Mouse (Mus musculus) cortical plate, adult 2 months (tissue): ENCODE data around the gene Pank4. TPM values are rescaled to one million over a fixed set of nuclear protein-coding genes. Genes with fewer than 3 reads are reported as not detected.

Experiments used
- H3K27ac ChIP-seq: fragments of 200-500 bp; 2 replicates; pipeline ENCODE4 v1.5.1; 2012; ENCODE audit warnings: low read length, control low read depth, inconsistent platforms; ENCODE audit not compliant: insufficient read depth
- H3K4me1 ChIP-seq: fragments of 200-500 bp; 2 replicates; pipeline ENCODE4 v1.6.1; 2011; ENCODE audit warnings: low read length; ENCODE audit not compliant: control insufficient read depth, insufficient read depth
- H3K4me3 ChIP-seq: fragments of 200-500 bp; 2 replicates; pipeline ENCODE4 v1.5.1; 2011; ENCODE audit warnings: mild to moderate bottlenecking, low read length, control low read depth; ENCODE audit not compliant: insufficient read depth
- CTCF ChIP-seq: fragments of 200-500 bp; IDR thresholded peaks from 2 replicates; pipeline ENCODE4 v1.5.1; 2011; ENCODE audit warnings: mild to moderate bottlenecking, control low read depth, low read length; ENCODE audit not compliant: insufficient read depth; ENCODE audit errors: extremely low read depth
- POLR2A ChIP-seq: fragments of 200-500 bp; IDR thresholded peaks from 2 replicates; pipeline ENCODE4 v1.6.1; 2011; ENCODE audit warnings: mild to moderate bottlenecking, low read length, control low read depth; ENCODE audit not compliant: insufficient read depth; ENCODE audit errors: extremely low read depth
- polyA plus RNA-seq: library from polyadenylated mRNA; depleted of rRNA; stranded (reverse); fragments of >200 nt; gene quantifications from 2 replicates; pipeline ENCODE4 v1.2.3, GENCODE M21; 2012

Pank4 gene
- polyA plus RNA-seq, 1 experiment: 64.5 TPM

DNA sequence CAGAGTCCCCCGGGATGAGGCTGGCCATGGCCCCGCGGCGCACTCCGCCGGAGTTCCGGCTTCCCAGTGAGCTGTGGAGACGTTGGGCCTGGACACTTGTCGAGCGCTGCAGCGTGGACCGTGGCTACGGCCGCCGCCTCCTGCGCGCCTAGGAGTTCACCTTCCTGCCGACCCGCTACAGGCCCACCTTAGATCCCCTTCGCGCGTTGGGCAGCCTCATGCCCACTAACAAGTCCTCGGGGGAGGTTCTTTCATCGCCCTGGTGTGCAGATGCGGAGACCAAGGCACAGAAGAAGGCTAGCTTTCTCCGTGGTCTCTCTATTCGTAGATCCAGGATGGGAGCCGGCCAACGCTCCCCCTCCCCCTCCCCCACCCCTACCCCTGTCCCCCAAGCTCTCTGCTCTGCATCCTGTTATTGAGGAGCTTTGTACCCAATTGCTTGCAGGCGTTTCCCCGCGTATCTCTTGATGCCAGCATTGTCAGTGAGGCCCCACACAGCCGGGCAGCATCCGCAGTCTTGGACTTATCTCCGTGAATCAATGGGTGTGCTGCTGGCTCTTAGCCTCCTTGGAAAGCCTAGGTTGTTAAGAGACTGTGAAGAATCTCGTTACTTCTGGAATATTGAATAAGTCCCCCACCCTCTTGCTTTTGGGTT is 785 bp downstream of the Pank4 start:
- TF ChIP-seq CTCF (no peak), POLR2A (0 out of 2 replicates have a peak, but pooled peaks have one; percentile 5)
- peak overlapping the region; percentile 93 for H3K4me3 ChIP-seq
- H3K27ac ChIP-seq: peak overlapping the region; percentile 92
- peaks cover 3% of the 10 kb centered on the region; the same call in 1 of the 2 replicates for H3K4me1 ChIP-seq

DNA sequence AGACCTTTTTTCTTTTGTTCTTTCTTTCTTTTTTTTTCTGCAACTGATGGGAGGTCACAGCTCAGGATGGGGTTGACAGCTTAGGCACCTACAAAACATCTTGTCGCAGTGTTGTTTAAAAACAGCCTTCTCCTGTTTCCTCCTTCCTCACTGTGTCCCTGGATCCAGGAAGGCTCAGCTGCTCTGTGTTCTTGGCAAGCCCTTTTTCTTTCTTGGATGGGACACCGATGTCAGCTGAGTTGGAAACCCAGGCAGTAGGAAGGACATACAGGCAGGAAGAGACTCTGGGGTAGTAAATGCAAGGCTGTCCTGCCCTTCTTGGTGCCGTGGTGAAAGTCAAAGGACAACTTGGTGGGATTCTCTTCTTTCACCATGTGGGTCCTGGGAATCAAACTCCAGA is 1.9 kb downstream of the Pank4 start:
- TF ChIP-seq CTCF (no peak), POLR2A (no peak)
- Histone ChIP-seq H3K4me1 (peaks cover 3% of the 10 kb centered on the region; the same call in 1 of the 2 replicates), H3K4me3 (no peak overlapping the region; the same call in 1 of the 2 replicates), H3K27ac (no peak overlapping the region)

DNA sequence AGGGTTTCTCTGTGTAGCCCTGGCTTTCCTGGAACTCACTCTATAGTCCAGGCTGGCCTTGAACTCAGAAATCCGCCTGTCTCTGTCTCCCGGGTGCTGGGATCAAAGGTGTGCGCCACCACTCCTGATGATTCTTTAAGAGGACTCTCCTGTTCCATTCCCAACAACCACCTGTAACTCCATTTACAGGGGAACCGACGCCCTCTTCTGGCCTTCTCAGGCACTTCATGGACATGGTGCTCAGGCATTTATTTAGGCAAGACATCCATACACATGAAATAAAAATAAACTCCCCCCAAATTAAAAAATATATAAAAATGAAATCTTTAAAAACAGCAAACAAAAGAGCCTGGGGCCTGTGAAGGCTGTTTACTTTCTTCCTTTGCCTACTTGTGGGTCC is 3.2 kb downstream of the Pank4 start:
- TF ChIP-seq POLR2A: no peak
- TF ChIP-seq CTCF: peak; percentile 57
- Histone ChIP-seq H3K27ac (no peak overlapping the region), H3K4me1 (peaks cover 3% of the 10 kb centered on the region; the same call in 1 of the 2 replicates), H3K4me3 (no peak overlapping the region)

DNA sequence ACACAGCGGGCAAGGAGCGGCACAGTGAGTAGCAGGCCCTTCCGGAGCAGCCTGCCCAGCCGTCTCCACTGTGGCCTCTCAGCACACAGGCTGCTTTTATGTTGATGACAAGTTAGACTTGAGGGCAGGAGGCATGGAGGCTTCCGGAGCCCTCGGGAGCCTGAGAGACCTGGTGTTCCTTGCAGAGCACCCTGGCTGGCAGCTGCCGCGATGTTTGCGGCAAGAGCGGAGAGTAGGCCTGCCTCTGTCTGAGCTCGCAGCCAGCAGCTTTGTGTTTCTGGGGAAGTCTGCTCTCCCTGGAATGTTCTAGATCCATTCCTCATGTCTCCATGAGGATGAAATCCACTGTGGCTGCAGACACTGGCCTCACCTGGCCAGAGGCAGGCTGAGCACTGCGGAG is 8.6 kb downstream of the Pank4 start:
- TF ChIP-seq CTCF (no peak), POLR2A (no peak)
- Histone ChIP-seq H3K4me3 (no peak overlapping the region), H3K4me1 (no peaks in the 10 kb centered on the region), H3K27ac (no peak overlapping the region)

DNA sequence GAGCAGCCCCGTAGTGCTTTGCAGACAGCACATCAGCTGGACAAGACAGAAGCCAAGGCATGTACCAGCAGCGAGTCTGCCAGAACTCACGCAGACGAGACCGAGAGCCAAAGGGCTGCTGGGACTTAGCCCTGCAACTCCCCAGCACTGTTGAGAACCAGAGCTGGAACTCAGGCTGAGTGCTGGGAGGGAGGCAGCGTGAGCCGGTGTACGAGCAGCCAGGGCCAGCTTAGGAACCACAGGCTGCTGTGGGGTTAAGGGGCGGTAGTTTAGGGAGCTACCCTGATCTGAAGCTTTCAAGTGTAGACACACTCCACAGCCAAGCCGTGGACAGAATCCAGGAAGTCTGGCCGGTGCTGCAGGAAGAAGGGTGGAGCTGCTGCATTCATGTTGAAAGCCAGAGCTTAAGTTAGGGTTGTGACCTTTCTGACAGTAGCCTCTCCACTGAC is 10.3 kb downstream of the Pank4 start:
- H3K27ac ChIP-seq: no peak overlapping the region
- TF ChIP-seq CTCF (no peak), POLR2A (no peak)
- H3K4me1 ChIP-seq: no peaks in the 10 kb centered on the region
- no peak overlapping the region for H3K4me3 ChIP-seq

DNA sequence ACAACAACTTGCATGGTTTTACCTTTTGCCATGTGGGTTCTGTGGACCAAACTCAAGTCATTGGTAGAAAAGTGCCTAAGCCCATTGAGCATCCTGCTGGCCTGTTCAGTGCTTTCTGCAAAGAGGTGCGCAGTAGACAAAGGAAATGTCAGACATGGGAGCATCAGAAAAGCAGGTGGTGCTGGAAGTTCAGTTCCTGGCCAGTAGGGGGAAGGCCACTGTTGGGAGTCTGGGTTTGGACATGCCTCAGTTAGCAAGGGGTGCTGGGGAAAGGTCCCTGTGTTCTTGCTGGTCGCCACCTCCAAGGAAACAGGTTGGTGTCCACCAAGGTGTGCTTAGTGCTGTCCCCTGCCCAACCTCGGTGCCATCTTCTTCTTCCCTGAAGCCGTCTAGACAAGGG is 16.2 kb downstream of the Pank4 start:
- H3K4me3 ChIP-seq: no peak overlapping the region
- H3K27ac ChIP-seq: no peak overlapping the region
- no peaks in the 10 kb centered on the region for H3K4me1 ChIP-seq
- TF ChIP-seq CTCF (peak; percentile 42; the same call in 1 of the 2 replicates), POLR2A (no peak)

DNA sequence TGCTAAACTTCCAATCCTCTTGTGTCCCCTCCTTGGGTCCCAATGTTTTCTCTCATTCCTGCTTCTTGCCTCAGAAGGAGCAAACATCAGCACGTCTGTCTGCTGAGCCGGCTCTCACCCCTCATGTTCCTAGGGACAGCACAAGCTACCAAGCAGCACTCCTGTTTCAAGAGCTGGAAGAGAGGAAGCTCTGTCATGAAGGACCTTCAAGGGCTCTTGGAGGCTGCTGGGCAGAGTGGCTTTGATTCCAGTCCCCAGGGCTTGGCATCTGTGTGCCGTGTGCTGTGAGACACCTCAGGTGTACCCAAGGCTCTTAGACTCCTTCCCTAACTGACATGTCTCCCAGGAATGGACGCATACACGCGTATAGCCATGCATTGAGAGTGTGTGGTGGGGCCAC is 17.2 kb downstream of the Pank4 start:
- H3K4me1 ChIP-seq: no peaks in the 10 kb centered on the region
- H3K4me3 ChIP-seq: no peak overlapping the region
- H3K27ac ChIP-seq: no peak overlapping the region
- TF ChIP-seq CTCF: no peak
- TF ChIP-seq POLR2A: no peak

DNA sequence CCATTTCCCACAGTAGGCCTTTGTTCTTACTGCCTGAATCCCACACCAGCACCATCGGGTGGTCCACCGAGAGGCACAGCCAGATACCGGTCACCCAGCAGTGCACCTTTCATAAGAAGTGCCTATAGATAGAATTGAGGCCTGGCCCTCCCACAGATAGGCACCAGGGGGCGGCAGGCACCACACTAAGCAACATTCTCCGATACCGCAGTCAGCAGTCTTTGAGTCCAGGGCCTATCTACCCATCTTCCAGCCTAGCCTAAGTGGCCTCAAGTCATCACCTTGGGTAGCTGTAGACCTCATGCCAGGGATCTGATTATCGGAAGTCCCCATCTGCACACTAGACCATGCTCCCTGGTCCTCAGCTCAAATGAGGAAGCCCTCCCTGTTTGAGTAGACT is 17.6 kb downstream of the Pank4 start:
- Histone ChIP-seq H3K27ac (no peak overlapping the region), H3K4me1 (no peaks in the 10 kb centered on the region), H3K4me3 (no peak overlapping the region)
- peak; percentile 89 for TF ChIP-seq CTCF
- TF ChIP-seq POLR2A: peak; percentile 44; the same call in 1 of the 2 replicates

DNA sequence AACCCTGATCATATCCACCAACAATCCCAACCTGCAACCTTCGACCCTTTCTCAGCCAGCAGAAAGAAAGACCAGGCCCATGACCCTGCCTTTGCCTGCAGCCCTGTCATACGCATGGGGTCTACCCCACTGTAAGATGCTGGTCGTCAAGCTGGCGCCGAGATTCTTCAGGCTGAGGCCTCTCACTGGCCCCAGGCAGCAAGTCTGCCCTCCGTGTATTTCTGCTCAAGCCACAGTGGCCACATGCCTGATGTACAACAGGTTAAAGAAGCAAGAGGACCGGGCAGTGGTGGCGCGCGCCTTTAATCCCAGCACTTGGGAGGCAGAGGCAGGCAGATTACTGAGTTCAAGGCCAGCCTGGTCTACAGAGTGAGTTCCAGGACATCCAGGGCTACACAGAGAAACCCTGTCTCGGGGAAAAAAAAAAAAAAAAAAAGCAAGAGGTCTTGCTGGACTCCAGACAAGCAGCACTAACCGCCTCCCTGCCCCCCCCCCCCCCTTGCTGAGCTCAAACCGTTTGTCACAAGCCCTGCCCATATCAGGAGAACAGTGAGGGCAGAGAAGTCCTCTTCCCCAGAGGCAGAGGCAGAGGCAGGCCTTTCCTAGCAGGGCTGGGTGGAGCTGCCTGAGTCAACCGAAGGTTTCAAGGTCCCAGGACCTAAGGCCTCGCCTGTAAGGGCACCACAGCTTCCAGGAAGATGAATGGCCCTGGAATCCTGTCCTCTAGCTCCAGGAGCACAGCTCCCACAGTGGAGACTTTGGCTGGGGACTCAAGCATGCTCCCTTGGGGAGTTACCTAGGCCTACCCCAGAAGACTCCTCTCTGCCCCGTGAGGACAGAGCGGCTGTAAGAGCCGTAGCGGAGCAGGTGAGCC is 18.6 kb downstream of the Pank4 start:
- Histone ChIP-seq H3K4me1 (no peaks in the 10 kb centered on the region), H3K27ac (no peak overlapping the region), H3K4me3 (no peak overlapping the region)
- TF ChIP-seq POLR2A (no peak), CTCF (no peak)

DNA sequence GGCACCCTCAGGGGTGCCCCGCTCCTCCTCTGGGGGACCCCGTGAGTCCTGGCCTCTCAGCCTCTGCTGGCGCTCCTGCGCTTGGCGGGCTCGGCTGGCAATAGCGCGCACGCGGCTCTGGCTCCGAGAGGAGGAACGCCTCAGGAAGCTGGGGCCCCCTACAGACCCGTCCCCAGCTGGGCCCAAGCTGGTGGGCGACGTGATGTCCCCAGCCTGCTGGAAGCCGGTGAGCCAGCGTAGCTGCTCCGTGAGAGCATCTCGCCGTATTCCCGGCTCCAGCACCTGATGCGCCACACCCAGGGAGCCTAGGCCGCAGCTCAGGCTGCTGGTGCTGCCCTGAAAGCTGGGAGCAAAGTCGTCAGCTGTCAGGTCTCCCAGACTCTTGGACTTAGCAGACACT is 19.8 kb downstream of the Pank4 start:
- Histone ChIP-seq H3K4me1 (no peaks in the 10 kb centered on the region), H3K4me3 (no peak overlapping the region), H3K27ac (no peak overlapping the region)
- no peak for TF ChIP-seq POLR2A
